Mouse (Mus musculus) ES-E14 (cell line): ENCODE results near the gene Prr15l. TPM values are rescaled to one million over a fixed set of nuclear protein-coding genes. Genes with fewer than 3 reads are reported as not detected.

Experiments
- DNase-seq: peaks from one replicate; pipeline ENCODE4 v3.0.0-alpha.2; 2013; ENCODE audit warnings: low read depth, low spot score
- H3K27ac ChIP-seq: 2 replicates; pipeline ENCODE4 v1.5.1; 2012; ENCODE audit warnings: low read depth, mild to moderate bottlenecking, low read length, moderate library complexity, mixed read lengths; ENCODE audit not compliant: poor library complexity, insufficient read depth, severe bottlenecking
- H3K36me3 ChIP-seq: 2 replicates; pipeline ENCODE4 v1.6.1; 2012; ENCODE audit warnings: mild to moderate bottlenecking, low read length, moderate library complexity, mixed read lengths; ENCODE audit not compliant: control insufficient read depth, poor library complexity, insufficient read depth, severe bottlenecking
- H3K4me1 ChIP-seq, 2 experiments: fragments of 150-350 bp in 1 of 2; sonication (generic) in 1 of 2; 2 replicates each; pipeline ENCODE4 v1.6.1; 2012; ENCODE audit warnings: low read length in 2 of 2, mild to moderate bottlenecking in 1 of 2, mixed read lengths in 1 of 2; ENCODE audit not compliant: control insufficient read depth in 2 of 2, insufficient read depth in 2 of 2, poor library complexity in 1 of 2
- H3K4me3 ChIP-seq, 2 experiments: fragments of 150-350 bp in 1 of 2; sonication (generic) in 1 of 2; 2 replicates each; pipeline ENCODE4 v1.5.1; 2012; ENCODE audit warnings: low read length in 2 of 2, low read depth in 1 of 2, mild to moderate bottlenecking in 1 of 2, mixed read lengths in 1 of 2; ENCODE audit not compliant: insufficient read depth in 1 of 2, poor library complexity in 1 of 2, severe bottlenecking in 1 of 2
- H3K9ac ChIP-seq: 2 replicates; pipeline ENCODE4 v1.6.1; 2012; ENCODE audit warnings: low read depth, mild to moderate bottlenecking, low read length, mixed read lengths; ENCODE audit not compliant: poor library complexity, insufficient read depth, severe bottlenecking
- H3K9me3 ChIP-seq: fragments of 150-350 bp; sonication (generic); 2 replicates; pipeline ENCODE4 v1.6.1; 2012; ENCODE audit warnings: low read depth, mild to moderate bottlenecking, low read length; ENCODE audit not compliant: control insufficient read depth, insufficient read depth
- CHD2 ChIP-seq: IDR thresholded peaks from 2 replicates; pipeline ENCODE4 v1.6.1; 2014; ENCODE audit warnings: mild to moderate bottlenecking, low read depth, low read length, inconsistent platforms
- HCFC1 ChIP-seq: IDR thresholded peaks from 2 replicates; pipeline ENCODE4 v1.6.1; 2012; ENCODE audit warnings: low read length, inconsistent platforms, borderline replicate concordance; ENCODE audit not compliant: insufficient read depth
- MAFK ChIP-seq: IDR thresholded peaks from 2 replicates; pipeline ENCODE4 v1.6.1; 2014; ENCODE audit warnings: mild to moderate bottlenecking, low read depth, low read length, inconsistent platforms; ENCODE audit not compliant: insufficient read depth
- ZC3H11A ChIP-seq: IDR thresholded peaks from 2 replicates; pipeline ENCODE4 v1.6.1; 2012; ENCODE audit warnings: low read depth, mild to moderate bottlenecking, inconsistent platforms, low read length, borderline replicate concordance
- ZNF384 ChIP-seq: IDR thresholded peaks from 2 replicates; pipeline ENCODE4 v1.6.1; 2012; ENCODE audit warnings: low read depth, low read length, inconsistent platforms
- in situ Hi-C, 2 experiments: fragments of 600-800 bp; cut with MboI; formaldehyde crosslinking; loops; one replicate each; pipeline ENCODE4 v1.15.1; 2025; ENCODE audit warnings: low sequenced_read_pairs in 2 of 2, inconsistent platforms in 1 of 2; ENCODE audit not compliant: unreplicated experiment in 2 of 2
- total RNA-seq: library from RNA; depleted of rRNA; stranded (reverse); fragments of 300-350 nt; gene quantifications from 2 replicates; pipeline ENCODE4 v1.2.3, GENCODE M21; 2012

Prr15l gene
- total RNA-seq, 1 experiment, result 0.67 TPM

DNA sequence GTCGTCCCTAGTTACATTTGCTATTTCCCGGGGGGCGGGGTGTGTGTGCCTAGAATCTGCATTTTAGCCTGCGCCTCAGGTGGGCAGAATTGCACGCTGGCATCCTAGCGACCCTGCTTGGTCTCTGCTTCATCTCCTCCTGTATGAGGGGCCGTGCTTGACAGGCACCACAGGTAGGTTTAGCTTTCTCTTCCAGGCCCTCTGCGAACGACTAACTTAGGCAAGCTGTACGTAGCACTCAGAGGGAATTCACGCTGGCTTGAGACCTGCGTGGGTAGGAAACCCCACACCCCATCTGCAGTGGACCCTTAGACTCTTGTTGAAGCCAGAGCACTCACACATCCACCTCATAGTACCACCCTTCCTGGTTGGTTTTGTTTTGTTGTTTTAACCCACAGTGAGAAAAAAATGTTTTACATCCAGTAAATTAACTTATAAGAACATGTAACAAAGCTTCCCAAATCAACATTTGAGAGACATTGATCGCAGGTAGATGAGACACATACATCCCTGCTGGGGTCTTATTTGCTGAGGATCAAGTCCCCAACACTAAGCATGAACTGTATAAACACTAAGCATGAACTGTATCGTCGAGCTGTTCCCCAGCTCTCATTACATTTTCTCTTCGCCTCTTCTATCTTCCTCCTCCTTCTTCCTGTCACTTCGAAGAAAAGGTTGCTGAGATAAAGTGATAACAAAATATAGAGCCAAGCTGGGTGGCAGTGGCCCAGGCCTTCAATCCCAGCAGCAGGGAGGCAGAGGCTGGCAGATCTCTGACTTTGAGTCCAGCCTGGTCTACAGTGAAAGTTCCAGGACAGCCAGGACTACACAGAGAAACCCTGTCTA lies 50.7 kb downstream of the Prr15l start:
- in situ Hi-C loops, result no loop called here
- H3K4me1 ChIP-seq, result peaks cover 11 to 26% of the 10 kb centered on the region in 2 experiments; a peak in 3 of 4 replicates
- H3K9me3 ChIP-seq, result no peaks in the 10 kb centered on the region
- TF ChIP-seq ZNF384 (no peak), HCFC1 (no peak), ZC3H11A (no peak), CHD2 (no peak), MAFK (no peak)
- H3K4me3 ChIP-seq, result peak overlapping the region; percentile 72 to 75
- H3K36me3 ChIP-seq, result peaks cover under 1% of the 10 kb centered on the region; the same call in 1 of the 2 replicates
- H3K27ac ChIP-seq, result peak overlapping the region; percentile 30; the same call in 1 of the 2 replicates
- H3K9ac ChIP-seq, result peak overlapping the region; percentile 80
- no peak for DNase-seq

DNA sequence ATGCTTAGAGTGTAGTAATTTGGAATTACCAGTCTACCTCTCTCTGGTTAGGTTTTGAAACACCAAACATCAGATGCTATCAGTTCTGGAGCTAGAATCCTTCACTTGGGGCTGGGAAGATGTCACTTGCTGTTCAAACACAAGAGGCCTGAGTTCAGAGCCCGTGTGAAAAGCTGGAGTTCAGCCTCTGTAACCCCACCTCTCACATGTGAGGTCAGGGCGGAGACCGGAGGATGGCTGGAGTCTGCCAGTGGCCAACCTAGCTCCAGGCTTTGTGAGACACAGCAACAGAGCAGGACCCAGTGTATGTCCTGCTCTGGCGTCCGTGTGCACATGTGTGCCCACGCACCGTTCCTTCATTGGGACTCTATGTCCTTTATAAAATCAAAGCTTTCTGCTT lies 51.4 kb downstream of the Prr15l start:
- H3K27ac ChIP-seq, result peak overlapping the region; percentile 92
- H3K4me3 ChIP-seq, result peak overlapping the region in 1 of 2 experiments; percentile 15; a peak in 1 of 4 replicates
- in situ Hi-C loops, result no loop called here
- TF ChIP-seq CHD2, result no peak
- TF ChIP-seq ZC3H11A, result no peak
- TF ChIP-seq MAFK, result no peak
- TF ChIP-seq ZNF384, result no peak
- TF ChIP-seq HCFC1, result no peak
- H3K36me3 ChIP-seq, result no peaks in the 10 kb centered on the region
- H3K9me3 ChIP-seq, result no peaks in the 10 kb centered on the region
- H3K9ac ChIP-seq, result peak overlapping the region; percentile 54; the same call in 1 of the 2 replicates
- H3K4me1 ChIP-seq, result peaks cover 11 to 25% of the 10 kb centered on the region in 2 experiments; a peak in 3 of 4 replicates
- DNase-seq, result no peak

DNA sequence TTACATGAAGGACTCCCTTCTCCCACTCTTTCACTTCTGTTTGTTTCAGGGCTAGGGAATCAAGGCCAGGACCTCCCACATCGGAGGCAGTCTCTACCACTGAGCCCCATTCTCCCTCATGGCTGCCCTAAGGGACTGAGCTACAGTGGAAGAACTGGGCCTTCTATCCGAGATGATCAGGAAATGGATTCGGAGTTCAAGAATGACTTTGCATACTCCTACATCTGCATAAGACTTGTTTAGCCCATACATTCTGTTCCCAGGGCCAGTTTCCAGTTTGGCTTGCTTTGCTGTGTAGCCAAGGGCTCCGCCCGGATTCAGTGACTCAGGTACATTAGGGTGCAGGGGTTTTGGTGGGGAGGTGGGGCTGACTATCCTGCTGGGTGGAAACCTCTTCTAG lies 52.1 kb downstream of the Prr15l start:
- peak overlapping the region; percentile 92 for H3K27ac ChIP-seq
- peak overlapping the region; percentile 54; the same call in 1 of the 2 replicates for H3K9ac ChIP-seq
- TF ChIP-seq ZNF384 (no peak), ZC3H11A (no peak), CHD2 (no peak), HCFC1 (no peak), MAFK (no peak)
- H3K4me1 ChIP-seq, result peaks cover 11 to 26% of the 10 kb centered on the region in 2 experiments; a peak in 3 of 4 replicates
- in situ Hi-C loops, result no loop called here
- no peaks in the 10 kb centered on the region for H3K36me3 ChIP-seq
- no peaks in the 10 kb centered on the region for H3K9me3 ChIP-seq
- no peak for DNase-seq
- H3K4me3 ChIP-seq, result peak overlapping the region; percentile 14 to 15; a peak in 2 of 4 replicates

DNA sequence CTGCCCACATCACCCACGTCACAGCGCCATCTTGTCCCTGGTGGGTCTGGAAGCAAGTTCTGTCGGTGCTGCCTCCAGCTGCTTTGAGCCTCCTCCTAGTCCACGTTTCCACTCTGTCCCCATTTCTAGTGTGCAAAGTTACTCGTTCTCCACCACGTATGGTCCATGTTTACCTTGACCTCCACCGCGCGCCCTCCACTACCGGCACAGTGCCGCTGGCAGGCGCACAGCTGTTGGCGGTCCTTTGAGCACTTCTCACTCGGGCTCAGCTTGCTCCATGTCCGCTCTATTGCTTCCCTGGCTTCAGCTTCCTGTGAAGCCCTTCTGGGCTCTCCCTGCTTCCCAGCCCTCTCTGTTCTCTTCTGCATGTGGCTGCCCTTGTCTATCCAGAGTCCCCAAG lies 53.6 kb downstream of the Prr15l start:
- Histone ChIP-seq H3K27ac (no peak overlapping the region), H3K4me1 (peaks cover 11 to 23% of the 10 kb centered on the region in 2 experiments; a peak in 3 of 4 replicates), H3K9me3 (no peaks in the 10 kb centered on the region), H3K4me3 (peak overlapping the region; percentile 29 to 44), H3K9ac (peak overlapping the region; percentile 50; the same call in 1 of the 2 replicates), H3K36me3 (no peaks in the 10 kb centered on the region)
- in situ Hi-C loops, result no loop called here
- TF ChIP-seq ZNF384 (no peak), MAFK (no peak), CHD2 (no peak), ZC3H11A (no peak)
- no peak for DNase-seq
